Mouse (Mus musculus) G1E (cell line): ENCODE results near the gene Hspbp1. TPM values are rescaled to one million over a fixed set of nuclear protein-coding genes. Genes with fewer than 3 reads are reported as not detected.

ENCODE experiments used
- ATAC-seq: 2 replicates; pipeline ENCODE4 v1.8.0; 2016; ENCODE audit warnings: mild to moderate bottlenecking; ENCODE audit not compliant: insufficient number of reproducible peaks, poor library complexity, low FRiP score, severe bottlenecking; ENCODE audit errors: extremely low read depth
- DNase-seq: peaks from one replicate; pipeline ENCODE4 v3.0.0; 2012; ENCODE audit warnings: low spot score
- H3K27me3 ChIP-seq: 2 replicates; pipeline ENCODE4 v1.6.1; 2012; ENCODE audit warnings: mild to moderate bottlenecking, low read length, inconsistent platforms; ENCODE audit not compliant: insufficient read depth
- H3K36me3 ChIP-seq: replicated peaks from 2 replicates; pipeline ENCODE3; 2012; ENCODE audit warnings: mild to moderate bottlenecking, inconsistent platforms
- H3K4me1 ChIP-seq: 2 replicates; pipeline ENCODE4 v1.6.1; 2012; ENCODE audit warnings: low read depth, low read length, inconsistent platforms, mixed read lengths; ENCODE audit not compliant: insufficient read depth
- H3K4me3 ChIP-seq: 2 replicates; pipeline ENCODE4 v1.5.1; 2012; ENCODE audit warnings: low read depth, mild to moderate bottlenecking, inconsistent platforms, low read length, moderate library complexity, mixed read lengths
- H3K9me3 ChIP-seq: replicated peaks from 2 replicates; pipeline ENCODE4 v1.6.1; 2012; ENCODE audit warnings: inconsistent platforms
- CTCF ChIP-seq: IDR thresholded peaks from 2 replicates; pipeline ENCODE4 v1.5.1; 2012; ENCODE audit warnings: low read depth, low read length, inconsistent platforms, mixed read lengths
- GATA1 ChIP-seq: IDR thresholded peaks from 2 replicates; pipeline ENCODE4 v1.6.1; 2012; ENCODE audit warnings: borderline replicate concordance, low read length, inconsistent platforms, mixed read lengths
- GATA2 ChIP-seq: IDR thresholded peaks from 2 replicates; pipeline ENCODE4 v1.6.1; 2012; ENCODE audit warnings: low read depth, low read length, inconsistent platforms, borderline replicate concordance
- POLR2AphosphoS5 ChIP-seq: IDR thresholded peaks from 2 replicates; pipeline ENCODE4 v1.6.1; 2012; ENCODE audit warnings: low read depth, low read length, inconsistent platforms; ENCODE audit not compliant: insufficient replicate concordance
- TAL1 ChIP-seq: conservative IDR thresholded peaks from 2 replicates; pipeline ENCODE4 v1.6.1; 2012; ENCODE audit warnings: low read depth, low read length, inconsistent platforms, mixed read lengths
- polyA plus RNA-seq: library from polyadenylated mRNA; stranded (reverse); fragments of >175 nt; gene quantifications from 2 replicates; pipeline ENCODE4 v1.2.3, GENCODE M21; 2012
- total RNA-seq, 2 experiments: library from RNA; stranded (forward) in 1 of 2; stranded (reverse) in 1 of 2; fragments of 200-1000 nt in 1 of 2; fragments of >200 nt in 1 of 2; fragmentation: Nextera tagmentation in 1 of 2; gene quantifications; 2 replicates each; pipeline ENCODE4 v1.2.3; 2014 to 2017

Hspbp1 gene
- total and polyA plus RNA-seq, 3 experiments, result 26.5 to 124 (median 55.3) TPM

DNA sequence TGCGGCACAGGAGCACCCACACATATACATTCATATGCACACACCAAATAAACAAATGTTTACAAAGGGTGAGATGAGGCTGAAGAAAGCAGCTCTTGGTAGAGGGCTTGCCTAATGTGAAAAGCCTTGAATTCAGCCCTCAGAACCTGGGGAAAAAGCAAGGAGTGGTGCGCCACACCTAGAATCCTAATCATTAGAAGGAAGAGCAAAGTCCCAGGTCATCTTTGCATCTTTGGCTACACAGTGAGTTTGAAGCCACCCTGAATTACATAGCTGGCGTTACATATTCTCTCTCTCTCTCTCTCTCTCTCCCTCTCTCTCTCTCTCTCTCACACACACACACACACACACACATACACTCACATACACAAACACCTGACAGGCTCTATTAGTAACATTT is 34.4 kb upstream of the Hspbp1 start:
- Histone ChIP-seq H3K4me3 (no peak overlapping the region), H3K27me3 (peaks cover 22% of the 10 kb centered on the region), H3K4me1 (no peaks in the 10 kb centered on the region; the same call in 1 of the 2 replicates), H3K36me3 (no peaks in the 10 kb centered on the region), H3K9me3 (no peaks in the 10 kb centered on the region)
- no peak for ATAC-seq
- no peak for DNase-seq
- TF ChIP-seq POLR2AphosphoS5, result no peak
- no peak for TF ChIP-seq GATA1
- TF ChIP-seq CTCF, result no peak
- TF ChIP-seq GATA2, result no peak
- no peak for TF ChIP-seq TAL1

- Histone ChIP-seq H3K27me3 (peaks cover 19% of the 10 kb centered on the region), H3K4me3 (no peak overlapping the region), H3K4me1 (no peaks in the 10 kb centered on the region; the same call in 1 of the 2 replicates), H3K36me3 (no peaks in the 10 kb centered on the region), H3K9me3 (no peaks in the 10 kb centered on the region)
- DNase-seq, result no peak
- TF ChIP-seq CTCF (no peak), GATA2 (no peak), GATA1 (no peak), TAL1 (no peak), POLR2AphosphoS5 (no peak)
- ATAC-seq, result no peak
Measured at GRCm38 (mm10) chr7:4716955-4717354, 32.1 kb upstream of the Hspbp1 start.

- no peak for DNase-seq
- Histone ChIP-seq H3K4me3 (no peak overlapping the region), H3K9me3 (no peaks in the 10 kb centered on the region), H3K4me1 (no peaks in the 10 kb centered on the region), H3K36me3 (no peaks in the 10 kb centered on the region), H3K27me3 (peaks cover 29% of the 10 kb centered on the region)
- no peak for TF ChIP-seq POLR2AphosphoS5
- TF ChIP-seq GATA1, result no peak
- no peak for TF ChIP-seq GATA2
- TF ChIP-seq TAL1, result no peak
- no peak for TF ChIP-seq CTCF
- no peak for ATAC-seq
Measured at GRCm38 (mm10) chr7:4712594-4712993, 27.7 kb upstream of the Hspbp1 start.

- ATAC-seq, result no peak
- TF ChIP-seq CTCF (0 out of 2 replicates have a peak, but pooled peaks have one; percentile 19), TAL1 (no peak)
- H3K4me3 ChIP-seq, result no peak overlapping the region
- no peaks in the 10 kb centered on the region for H3K36me3 ChIP-seq
- DNase-seq, result no peak
- H3K4me1 ChIP-seq, result no peaks in the 10 kb centered on the region
- no peaks in the 10 kb centered on the region for H3K9me3 ChIP-seq
- H3K27me3 ChIP-seq, result peaks cover 46% of the 10 kb centered on the region
Measured at GRCm38 (mm10) chr7:4705098-4705497, 20.2 kb upstream of the Hspbp1 start.

GRCm38 (mm10) chr7:4703195-4703594 is 18.3 kb upstream of the Hspbp1 start:
- no peak for ATAC-seq
- TF ChIP-seq GATA2 (no peak), POLR2AphosphoS5 (no peak), TAL1 (no peak), CTCF (no peak), GATA1 (no peak)

GRCm38 (mm10) chr7:4702334-4702733 is 17.5 kb upstream of the Hspbp1 start:
- TF ChIP-seq POLR2AphosphoS5 (no peak), CTCF (no peak), TAL1 (no peak), GATA2 (no peak), GATA1 (no peak)
- DNase-seq (no peak), ATAC-seq (no peak)

More at GRCm38 (mm10) chr7:4703195-4703594, 18.3 kb upstream of the Hspbp1 start:
- no peak overlapping the region for H3K4me3 ChIP-seq
- H3K36me3 ChIP-seq, result no peaks in the 10 kb centered on the region
- no peak for DNase-seq
- no peaks in the 10 kb centered on the region for H3K9me3 ChIP-seq
- peaks cover 51% of the 10 kb centered on the region for H3K27me3 ChIP-seq
- no peaks in the 10 kb centered on the region for H3K4me1 ChIP-seq

DNA sequence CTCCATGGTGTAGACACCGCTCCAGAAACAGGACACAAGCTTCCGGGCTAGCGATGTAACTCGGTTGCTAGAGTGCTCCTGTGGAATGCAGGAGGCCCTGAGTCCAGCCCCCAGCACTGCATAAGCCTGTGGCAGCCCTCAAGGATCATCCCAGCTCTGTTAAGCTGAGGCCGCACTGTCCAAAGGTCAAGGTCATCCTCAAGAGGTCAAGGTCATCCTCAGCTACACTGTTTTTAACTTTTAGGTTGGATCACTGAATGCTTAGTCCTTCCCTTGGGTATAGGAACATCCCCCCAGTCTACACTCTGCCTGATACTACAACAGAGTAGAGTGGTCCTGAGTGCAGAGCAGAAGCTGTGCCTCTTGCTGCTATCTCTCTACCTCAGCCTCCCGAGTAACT is 8.1 kb upstream of the Hspbp1 start:
- H3K9me3 ChIP-seq, result no peaks in the 10 kb centered on the region
- TF ChIP-seq GATA2, result no peak
- TF ChIP-seq GATA1, result no peak
- no peak for TF ChIP-seq POLR2AphosphoS5
- TF ChIP-seq TAL1, result no peak
- TF ChIP-seq CTCF, result no peak
- peaks cover 31% of the 10 kb centered on the region for H3K27me3 ChIP-seq
- H3K4me1 ChIP-seq, result no peaks in the 10 kb centered on the region
- no peak overlapping the region for H3K4me3 ChIP-seq
- DNase-seq, result no peak
- no peak for ATAC-seq
- no peaks in the 10 kb centered on the region for H3K36me3 ChIP-seq

More at GRCm38 (mm10) chr7:4702334-4702733, 17.5 kb upstream of the Hspbp1 start:
- H3K4me1 ChIP-seq, result no peaks in the 10 kb centered on the region
- H3K4me3 ChIP-seq, result no peak overlapping the region
- peaks cover 43% of the 10 kb centered on the region for H3K27me3 ChIP-seq
- no peaks in the 10 kb centered on the region for H3K36me3 ChIP-seq
- no peaks in the 10 kb centered on the region for H3K9me3 ChIP-seq
